Mouse (Mus musculus) spleen, adult 2 months (tissue): Measurements from ENCODE around the gene Zfp568. TPM values are rescaled to one million over a fixed set of nuclear protein-coding genes. Genes with fewer than 3 reads are reported as not detected.

ENCODE experiments used
- DNase-seq, 2 experiments: peaks; one replicate each; pipeline versions ENCODE4 v3.0.0 to v3.0.0-alpha.2; 2012 to 2021; ENCODE audit warnings: low spot score in 2 of 2, low read depth in 1 of 2
- H3K27ac ChIP-seq: fragments of 200-500 bp; 2 replicates; pipeline ENCODE4 v1.5.1; 2012; ENCODE audit warnings: low read length, inconsistent platforms; ENCODE audit not compliant: insufficient read depth
- H3K27me3 ChIP-seq: fragments of 200-500 bp; 2 replicates; pipeline ENCODE4 v1.6.1; 2012; ENCODE audit warnings: mild to moderate bottlenecking, moderate library complexity, low read length, inconsistent platforms; ENCODE audit not compliant: control insufficient read depth, insufficient read depth
- H3K36me3 ChIP-seq: fragments of 200-500 bp; 2 replicates; pipeline ENCODE4 v1.6.1; 2012; ENCODE audit warnings: mild to moderate bottlenecking, low read length, inconsistent platforms; ENCODE audit not compliant: control insufficient read depth, insufficient read depth
- H3K4me1 ChIP-seq: fragments of 200-500 bp; 2 replicates; pipeline ENCODE4 v1.6.1; 2011; ENCODE audit warnings: inconsistent platforms; ENCODE audit not compliant: control insufficient read depth, insufficient read depth, insufficient read length
- H3K4me3 ChIP-seq: fragments of 200-500 bp; 2 replicates; pipeline ENCODE4 v1.5.1; 2011; ENCODE audit warnings: mild to moderate bottlenecking, inconsistent platforms; ENCODE audit not compliant: insufficient read depth, insufficient read length; ENCODE audit errors: extremely low read depth
- CTCF ChIP-seq: fragments of 200-500 bp; IDR thresholded peaks from 2 replicates; pipeline ENCODE4 v1.5.1; 2011; ENCODE audit warnings: mild to moderate bottlenecking, inconsistent platforms; ENCODE audit not compliant: insufficient read depth, insufficient read length, insufficient replicate concordance; ENCODE audit errors: extremely low read depth
- POLR2A ChIP-seq: fragments of 200-500 bp; IDR thresholded peaks from 2 replicates; pipeline ENCODE4 v1.6.1; 2011; ENCODE audit warnings: low read depth, low read length, inconsistent platforms
- WGBS: fragments of 180-500 bp; shearing (Covaris S2); methylation state at CpG from one replicate; pipeline ENCODE4 v1.1.7; 2018; 5-methylcytosine and 5-hydroxymethylcytosine counted together
- polyA plus RNA-seq: library from polyadenylated mRNA; depleted of rRNA; stranded (reverse); fragments of >200 nt; gene quantifications from 2 replicates; pipeline ENCODE4 v1.2.3, GENCODE M21; 2012

Gene Zfp568
- polyA plus RNA-seq, 1 experiment = 3.0 TPM

- WGBS = 98% methylated on average over 5 of the region's 5 CpGs
- H3K4me1 ChIP-seq = no peaks in the 10 kb centered on the region; the same call in none of the 2 replicates
- no peak for TF ChIP-seq CTCF
- no peak for TF ChIP-seq POLR2A
- H3K36me3 ChIP-seq = peaks cover 6% of the 10 kb centered on the region
- H3K27me3 ChIP-seq = no peaks in the 10 kb centered on the region
- H3K4me3 ChIP-seq = no peak overlapping the region
- no peak overlapping the region for H3K27ac ChIP-seq
- no peak for DNase-seq
Measured at GRCm38 (mm10) chr7:29987551-29987950, 3.8 kb downstream of the Zfp568 start.

- no peak overlapping the region for H3K4me3 ChIP-seq
- no peak overlapping the region for H3K27ac ChIP-seq
- WGBS = 93% methylated on average over 11 of the region's 11 CpGs
- no peak for DNase-seq
- H3K27me3 ChIP-seq = no peaks in the 10 kb centered on the region
- peaks cover 6% of the 10 kb centered on the region for H3K36me3 ChIP-seq
- TF ChIP-seq POLR2A (no peak), CTCF (no peak)
- no peaks in the 10 kb centered on the region; the same call in 1 of the 2 replicates for H3K4me1 ChIP-seq
Measured at GRCm38 (mm10) chr7:29989031-29989430, 5.3 kb downstream of the Zfp568 start.

DNA sequence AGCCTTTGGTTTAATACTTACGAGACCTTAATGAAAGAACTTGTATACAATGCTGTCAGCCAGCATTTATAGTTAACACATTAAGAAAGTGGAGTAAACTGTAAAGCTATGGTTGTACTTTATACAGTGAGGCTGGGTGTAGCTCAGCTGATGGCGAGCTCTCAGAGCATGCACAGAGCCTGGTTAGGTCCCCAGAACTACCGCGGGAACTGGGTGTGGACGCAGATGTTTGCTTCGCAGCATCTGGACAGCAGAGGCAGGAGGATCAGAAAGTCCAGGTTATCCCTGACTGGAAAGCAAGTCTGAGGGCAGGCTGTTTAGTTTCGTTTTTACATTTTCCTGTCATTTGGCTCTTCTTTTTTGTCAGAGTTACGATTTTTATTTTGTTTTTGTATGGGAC is 8.9 kb downstream of the Zfp568 start:
- Histone ChIP-seq H3K4me3 (no peak overlapping the region), H3K4me1 (no peaks in the 10 kb centered on the region; the same call in 1 of the 2 replicates), H3K27me3 (no peaks in the 10 kb centered on the region), H3K27ac (no peak overlapping the region), H3K36me3 (peaks cover 6% of the 10 kb centered on the region)
- DNase-seq = no peak
- TF ChIP-seq CTCF (no peak), POLR2A (no peak)
- 97% methylated on average over 8 of the region's 8 CpGs for WGBS

GRCm38 (mm10) chr7:29993340-29993739 is 9.6 kb downstream of the Zfp568 start:
- Histone ChIP-seq H3K27me3 (no peaks in the 10 kb centered on the region), H3K27ac (no peak overlapping the region), H3K36me3 (peaks cover 6% of the 10 kb centered on the region), H3K4me1 (no peaks in the 10 kb centered on the region; the same call in 1 of the 2 replicates), H3K4me3 (no peak overlapping the region)
- no peak for DNase-seq
- TF ChIP-seq POLR2A (no peak), CTCF (no peak)
- 96% methylated on average over 9 of the region's 9 CpGs for WGBS

- DNase-seq = no peak
- Histone ChIP-seq H3K36me3 (peaks cover 10% of the 10 kb centered on the region), H3K4me3 (no peak overlapping the region), H3K4me1 (no peaks in the 10 kb centered on the region; the same call in 1 of the 2 replicates), H3K27me3 (no peaks in the 10 kb centered on the region), H3K27ac (no peak overlapping the region)
- WGBS = 95% methylated on average over 8 of the region's 8 CpGs
- TF ChIP-seq CTCF (no peak), POLR2A (no peak)
Measured at GRCm38 (mm10) chr7:29995134-29995533, 11.4 kb downstream of the Zfp568 start.

- Histone ChIP-seq H3K4me1 (no peaks in the 10 kb centered on the region), H3K27ac (no peak overlapping the region), H3K27me3 (no peaks in the 10 kb centered on the region), H3K4me3 (no peak overlapping the region), H3K36me3 (peaks cover 12% of the 10 kb centered on the region)
- TF ChIP-seq POLR2A = no peak
- no peak for TF ChIP-seq CTCF
- 83% methylated on average over 5 of the region's 5 CpGs for WGBS
- DNase-seq = no peak
Measured at GRCm38 (mm10) chr7:30000601-30001000, 16.8 kb downstream of the Zfp568 start.

DNA sequence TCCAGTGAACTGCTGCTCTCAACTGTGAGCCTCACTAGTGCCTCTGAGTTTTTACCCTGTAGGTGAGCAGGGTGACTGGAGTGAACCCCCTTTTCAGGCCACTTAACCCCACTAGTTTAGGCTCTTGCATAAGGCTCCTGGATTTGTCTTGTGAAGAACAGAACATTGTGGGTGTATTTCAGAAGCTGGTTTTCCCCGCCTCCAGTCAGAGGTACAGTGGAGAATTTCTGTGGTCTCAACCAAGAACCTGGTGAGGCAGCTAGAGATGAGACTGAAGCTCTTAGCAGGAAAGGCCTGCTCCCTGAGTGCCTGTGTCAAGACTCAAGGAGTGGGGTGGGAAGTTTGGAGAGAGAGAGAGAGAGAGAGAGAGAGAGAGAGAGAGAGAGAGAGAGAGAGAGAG is 23.8 kb downstream of the Zfp568 start:
- no peak overlapping the region for H3K4me3 ChIP-seq
- TF ChIP-seq POLR2A (no peak), CTCF (no peak)
- H3K36me3 ChIP-seq = peaks cover 9% of the 10 kb centered on the region
- H3K4me1 ChIP-seq = no peaks in the 10 kb centered on the region
- no peak overlapping the region for H3K27ac ChIP-seq
- DNase-seq = no peak
- H3K27me3 ChIP-seq = no peaks in the 10 kb centered on the region
- 87% methylated on average over 1 of the region's 1 CpGs for WGBS
